Mouse (Mus musculus): ENCODE results near the gene Dip2a. TPM values are rescaled to one million over a fixed set of nuclear protein-coding genes. Genes with fewer than 3 reads are reported as not detected.

The Dip2a gene
- polyA plus RNA-seq, 1 experiment from 2014 or later, result 9.3 TPM

GRCm38 (mm10) chr10:76329093-76329492, 16.0 kb downstream of the Dip2a start:
- Histone ChIP-seq H3K4me2 (ENCODE audit: low read length) (no peak overlapping the region), H3K27ac (replicated peaks; ENCODE audit: low read depth, low read length) (no peak overlapping the region), H3K9me3 (ENCODE audit: control insufficient read depth, low read length) (no peaks in the 10 kb centered on the region), H3K27me3 (ENCODE audit: control insufficient read depth, insufficient read depth, low read length) (no peaks in the 10 kb centered on the region), H3K9ac (replicated peaks; ENCODE audit: low read length) (no peak overlapping the region), H3K4me1 (ENCODE audit: control insufficient read depth, insufficient read depth, low read length) (no peaks in the 10 kb centered on the region), H3K36me3 (ENCODE audit: control insufficient read depth, insufficient read depth, low read length) (no peaks in the 10 kb centered on the region; the same call in 1 of the 2 replicates), H3K4me3 (replicated peaks; ENCODE audit: low read depth, low read length) (no peak overlapping the region)
- WGBS, result 90% methylated on average over 4 of the region's 4 CpGs
- ATAC-seq (ENCODE audit: low FRiP score, low TSS enrichment), result no peak
- DNase-seq, result no peak

DNA sequence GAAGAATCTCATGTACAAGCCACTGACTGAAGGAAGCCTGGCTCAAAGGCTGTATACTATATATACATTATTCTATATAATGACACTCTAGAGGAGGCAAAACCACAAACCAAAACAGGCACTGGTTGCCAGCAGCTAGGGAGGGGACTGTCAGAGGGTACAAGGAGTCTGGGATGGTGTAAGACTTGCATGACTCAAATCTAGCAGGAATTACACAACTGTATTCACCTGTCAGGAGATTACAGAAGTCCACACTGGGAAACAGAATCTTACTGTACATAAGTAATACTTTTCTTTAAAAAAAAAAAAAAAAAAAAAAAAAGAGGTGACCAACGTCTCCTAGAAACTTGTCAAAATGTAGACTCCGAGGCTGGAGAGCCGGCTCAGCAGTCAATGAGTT, 16.5 kb downstream of the Dip2a start:
- ATAC-seq (ENCODE audit: low FRiP score, low TSS enrichment), result no peak

DNA sequence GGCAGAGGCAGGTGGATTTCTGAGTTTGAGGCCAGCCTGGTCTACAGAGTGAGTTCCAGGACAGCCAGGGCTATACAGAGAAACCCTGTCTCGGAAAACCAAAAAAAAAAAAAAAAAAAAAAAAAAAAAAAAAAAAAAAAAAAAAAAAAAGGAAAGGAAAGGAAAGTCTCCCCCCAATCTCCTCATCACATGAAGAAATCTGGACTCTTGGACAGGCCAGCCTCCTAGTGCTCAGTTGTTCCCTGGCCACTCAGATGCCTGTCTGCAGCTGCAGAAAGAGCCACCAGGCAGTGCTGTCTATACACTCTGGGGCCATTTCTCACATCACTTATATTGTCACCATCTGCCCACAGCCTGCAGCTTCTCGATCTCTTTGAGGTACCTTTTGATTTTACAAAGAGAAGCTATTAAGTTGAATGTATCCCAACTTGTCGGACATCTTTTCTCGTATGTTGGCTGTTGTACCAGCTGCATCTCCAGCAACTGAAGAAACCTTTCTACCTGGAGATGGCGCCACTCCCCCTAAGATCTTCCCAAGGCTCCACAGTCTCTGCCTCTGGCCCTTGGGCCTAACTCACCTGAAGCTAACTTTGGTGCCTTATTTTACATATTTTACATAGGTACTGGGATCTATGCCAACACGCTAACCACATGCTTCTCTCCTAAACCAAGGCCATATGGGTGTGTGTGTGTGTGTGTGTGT, 18.6 kb downstream of the Dip2a start:
- WGBS, result 67% methylated on average over 6 of the region's 6 CpGs
- no peak overlapping the region for H3K4me2 ChIP-seq (ENCODE audit: low read length)
- no peak overlapping the region for H3K27ac ChIP-seq (replicated peaks; ENCODE audit: low read depth, low read length)
- DNase-seq, result peak; percentile 39
- no peak overlapping the region for H3K9ac ChIP-seq (replicated peaks; ENCODE audit: low read length)
- no peak for ATAC-seq (ENCODE audit: low FRiP score, low TSS enrichment)
- no peaks in the 10 kb centered on the region for H3K27me3 ChIP-seq (ENCODE audit: control insufficient read depth, insufficient read depth, low read length)
- H3K4me3 ChIP-seq (replicated peaks; ENCODE audit: low read depth, low read length), result no peak overlapping the region
- H3K9me3 ChIP-seq (ENCODE audit: control insufficient read depth, low read length), result no peaks in the 10 kb centered on the region
- no peaks in the 10 kb centered on the region; the same call in 1 of the 2 replicates for H3K36me3 ChIP-seq (ENCODE audit: control insufficient read depth, insufficient read depth, low read length)
- no peaks in the 10 kb centered on the region for H3K4me1 ChIP-seq (ENCODE audit: control insufficient read depth, insufficient read depth, low read length)

More for the DNA sequence above, 16.5 kb downstream of the Dip2a start:
- Histone ChIP-seq H3K36me3 (ENCODE audit: control insufficient read depth, insufficient read depth, low read length) (no peaks in the 10 kb centered on the region; the same call in 1 of the 2 replicates), H3K9me3 (ENCODE audit: control insufficient read depth, low read length) (no peaks in the 10 kb centered on the region), H3K4me2 (ENCODE audit: low read length) (no peak overlapping the region), H3K27ac (replicated peaks; ENCODE audit: low read depth, low read length) (no peak overlapping the region), H3K9ac (replicated peaks; ENCODE audit: low read length) (no peak overlapping the region), H3K27me3 (ENCODE audit: control insufficient read depth, insufficient read depth, low read length) (no peaks in the 10 kb centered on the region), H3K4me1 (ENCODE audit: control insufficient read depth, insufficient read depth, low read length) (no peaks in the 10 kb centered on the region), H3K4me3 (replicated peaks; ENCODE audit: low read depth, low read length) (no peak overlapping the region)
- no peak for DNase-seq
- WGBS, result 87% methylated on average over 3 of the region's 3 CpGs

GRCm38 (mm10) chr10:76317623-76318022, 27.5 kb downstream of the Dip2a start:
- Histone ChIP-seq H3K4me3 (replicated peaks; ENCODE audit: low read depth, low read length) (no peak overlapping the region), H3K9me3 (ENCODE audit: control insufficient read depth, low read length) (no peaks in the 10 kb centered on the region), H3K9ac (replicated peaks; ENCODE audit: low read length) (no peak overlapping the region), H3K4me1 (ENCODE audit: control insufficient read depth, insufficient read depth, low read length) (no peaks in the 10 kb centered on the region), H3K27me3 (ENCODE audit: control insufficient read depth, insufficient read depth, low read length) (no peaks in the 10 kb centered on the region), H3K36me3 (ENCODE audit: control insufficient read depth, insufficient read depth, low read length) (peaks cover 56% of the 10 kb centered on the region), H3K4me2 (ENCODE audit: low read length) (no peak overlapping the region), H3K27ac (replicated peaks; ENCODE audit: low read depth, low read length) (no peak overlapping the region)
- whole genome bisulfite sequencing, result 91% methylated on average over 12 of the region's 12 CpGs
- ATAC-seq (ENCODE audit: low FRiP score, low TSS enrichment) (no peak), DNase-seq (no peak)

- Histone ChIP-seq H3K4me2 (ENCODE audit: low read length) (no peak overlapping the region), H3K9ac (replicated peaks; ENCODE audit: low read length) (no peak overlapping the region), H3K36me3 (ENCODE audit: control insufficient read depth, insufficient read depth, low read length) (peaks cover 61% of the 10 kb centered on the region), H3K4me3 (replicated peaks; ENCODE audit: low read depth, low read length) (no peak overlapping the region), H3K4me1 (ENCODE audit: control insufficient read depth, insufficient read depth, low read length) (no peaks in the 10 kb centered on the region), H3K27ac (replicated peaks; ENCODE audit: low read depth, low read length) (no peak overlapping the region), H3K27me3 (ENCODE audit: control insufficient read depth, insufficient read depth, low read length) (no peaks in the 10 kb centered on the region), H3K9me3 (ENCODE audit: control insufficient read depth, low read length) (no peaks in the 10 kb centered on the region)
- DNase-seq (no peak), ATAC-seq (ENCODE audit: low FRiP score, low TSS enrichment) (no peak)
- WGBS, result 74% methylated on average over 7 of the region's 7 CpGs
Measured at GRCm38 (mm10) chr10:76316194-76316593, 28.9 kb downstream of the Dip2a start.

DNA sequence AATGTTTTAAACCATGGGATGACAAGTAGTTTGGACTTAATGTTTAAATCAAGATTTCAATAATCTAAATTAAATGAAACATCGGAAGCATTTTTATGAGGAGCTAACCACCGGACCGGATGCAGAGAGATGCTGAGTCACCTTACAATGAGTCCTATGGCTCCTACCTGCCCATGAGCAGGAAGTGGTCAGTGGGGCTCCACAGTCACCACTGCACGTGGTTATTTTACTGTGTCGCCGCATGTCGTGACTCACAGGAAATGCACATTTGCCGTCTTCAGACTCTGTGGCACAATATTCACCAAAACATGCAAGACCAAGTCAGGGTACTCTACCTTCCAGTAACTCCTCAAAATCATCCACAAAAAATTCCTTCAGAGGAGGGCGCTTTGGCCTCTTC, 38.4 kb downstream of the Dip2a start:
- Histone ChIP-seq H3K9ac (replicated peaks; ENCODE audit: low read length) (no peak overlapping the region), H3K4me1 (ENCODE audit: control insufficient read depth, insufficient read depth, low read length) (no peaks in the 10 kb centered on the region), H3K4me3 (replicated peaks; ENCODE audit: low read depth, low read length) (no peak overlapping the region), H3K27me3 (ENCODE audit: control insufficient read depth, insufficient read depth, low read length) (no peaks in the 10 kb centered on the region), H3K9me3 (ENCODE audit: control insufficient read depth, low read length) (no peaks in the 10 kb centered on the region), H3K36me3 (ENCODE audit: control insufficient read depth, insufficient read depth, low read length) (peaks cover 60% of the 10 kb centered on the region), H3K4me2 (ENCODE audit: low read length) (no peak overlapping the region), H3K27ac (replicated peaks; ENCODE audit: low read depth, low read length) (no peak overlapping the region)
- ATAC-seq (ENCODE audit: low FRiP score, low TSS enrichment), result no peak
- no peak for DNase-seq
- 94% methylated on average over 9 of the region's 9 CpGs for WGBS

GRCm38 (mm10) chr10:76300133-76300532, 45.0 kb downstream of the Dip2a start:
- WGBS, result 90% methylated on average over 5 of the region's 5 CpGs
- H3K4me2 ChIP-seq (ENCODE audit: low read length), result no peak overlapping the region
- H3K27me3 ChIP-seq (ENCODE audit: control insufficient read depth, insufficient read depth, low read length), result no peaks in the 10 kb centered on the region
- H3K4me1 ChIP-seq (ENCODE audit: control insufficient read depth, insufficient read depth, low read length), result no peaks in the 10 kb centered on the region
- no peak overlapping the region for H3K9ac ChIP-seq (replicated peaks; ENCODE audit: low read length)
- no peak for ATAC-seq (ENCODE audit: low FRiP score, low TSS enrichment)
- no peak overlapping the region for H3K4me3 ChIP-seq (replicated peaks; ENCODE audit: low read depth, low read length)
- no peak for DNase-seq
- H3K27ac ChIP-seq (replicated peaks; ENCODE audit: low read depth, low read length), result no peak overlapping the region
- H3K36me3 ChIP-seq (ENCODE audit: control insufficient read depth, insufficient read depth, low read length), result peaks cover 70% of the 10 kb centered on the region
- H3K9me3 ChIP-seq (ENCODE audit: control insufficient read depth, low read length), result no peaks in the 10 kb centered on the region

DNA sequence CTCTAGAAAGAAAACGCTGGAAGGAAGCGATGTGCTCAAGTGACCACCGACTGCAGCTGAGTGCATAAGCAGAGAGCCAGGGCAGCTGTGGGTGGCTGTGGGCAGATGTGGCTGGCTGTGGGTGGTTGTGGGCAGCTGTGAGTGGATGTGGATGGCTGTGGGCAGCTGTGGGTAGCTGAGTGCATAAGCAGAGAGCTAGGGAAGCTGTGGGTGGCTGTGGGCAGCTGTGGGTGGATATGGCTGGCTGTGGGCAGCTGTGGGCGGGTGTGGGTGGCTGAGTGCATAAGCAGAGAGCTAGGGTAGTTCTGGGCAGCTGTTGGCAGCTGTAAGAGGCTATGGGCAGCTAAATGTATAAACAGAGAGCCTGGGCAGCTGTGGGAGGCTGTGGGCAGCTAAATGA, 51.9 kb downstream of the Dip2a start:
- H3K9me3 ChIP-seq (ENCODE audit: control insufficient read depth, low read length), result no peaks in the 10 kb centered on the region
- no peak overlapping the region for H3K9ac ChIP-seq (replicated peaks; ENCODE audit: low read length)
- no peaks in the 10 kb centered on the region for H3K27me3 ChIP-seq (ENCODE audit: control insufficient read depth, insufficient read depth, low read length)
- H3K4me3 ChIP-seq (replicated peaks; ENCODE audit: low read depth, low read length), result no peak overlapping the region
- H3K4me1 ChIP-seq (ENCODE audit: control insufficient read depth, insufficient read depth, low read length), result no peaks in the 10 kb centered on the region
- DNase-seq, result no peak
- no peak for ATAC-seq (ENCODE audit: low FRiP score, low TSS enrichment)
- no peak overlapping the region for H3K4me2 ChIP-seq (ENCODE audit: low read length)
- WGBS, result 93% methylated on average over 4 of the region's 4 CpGs
- peaks cover 91% of the 10 kb centered on the region for H3K36me3 ChIP-seq (ENCODE audit: control insufficient read depth, insufficient read depth, low read length)
- H3K27ac ChIP-seq (replicated peaks; ENCODE audit: low read depth, low read length), result no peak overlapping the region

GRCm38 (mm10) chr10:76289936-76290671, 55.0 kb downstream of the Dip2a start:
- no peak overlapping the region for H3K9ac ChIP-seq (replicated peaks; ENCODE audit: low read length)
- no peak for ATAC-seq (ENCODE audit: low FRiP score, low TSS enrichment)
- H3K4me1 ChIP-seq (ENCODE audit: control insufficient read depth, insufficient read depth, low read length), result no peaks in the 10 kb centered on the region
- WGBS, result 87% methylated on average over 3 of the region's 3 CpGs
- H3K4me2 ChIP-seq (ENCODE audit: low read length), result no peak overlapping the region
- H3K4me3 ChIP-seq (replicated peaks; ENCODE audit: low read depth, low read length), result no peak overlapping the region
- no peak overlapping the region for H3K27ac ChIP-seq (replicated peaks; ENCODE audit: low read depth, low read length)
- H3K9me3 ChIP-seq (ENCODE audit: control insufficient read depth, low read length), result no peaks in the 10 kb centered on the region
- H3K27me3 ChIP-seq (ENCODE audit: control insufficient read depth, insufficient read depth, low read length), result no peaks in the 10 kb centered on the region
- DNase-seq, result no peak
- peaks cover 97% of the 10 kb centered on the region for H3K36me3 ChIP-seq (ENCODE audit: control insufficient read depth, insufficient read depth, low read length)

All from midbrain, embryonic 14.5 days (tissue).